Mouse (Mus musculus) erythroblast, embryonic 14.5 days (primary cell): ENCODE measurements around the gene Dgkz. TPM values are rescaled to one million over a fixed set of nuclear protein-coding genes. Genes with fewer than 3 reads are reported as not detected.

Experiments used
- H3K27me3 ChIP-seq: 2 replicates; pipeline ENCODE4 v1.6.1; 2012; ENCODE audit warnings: inconsistent platforms; ENCODE audit not compliant: control insufficient read depth
- H3K36me3 ChIP-seq: 2 replicates; pipeline ENCODE4 v1.6.1; 2012; ENCODE audit warnings: mild to moderate bottlenecking, inconsistent platforms; ENCODE audit not compliant: control insufficient read depth
- H3K4me1 ChIP-seq: 2 replicates; pipeline ENCODE4 v1.6.1; 2012; ENCODE audit warnings: inconsistent platforms; ENCODE audit not compliant: control insufficient read depth
- H3K4me3 ChIP-seq: replicated peaks from 2 replicates; pipeline ENCODE3; 2012; ENCODE audit warnings: moderate library complexity, mild to moderate bottlenecking, inconsistent platforms
- H3K9me3 ChIP-seq: 2 replicates; pipeline ENCODE4 v1.6.1; 2012; ENCODE audit warnings: low read length, inconsistent platforms, mixed read lengths; ENCODE audit not compliant: control insufficient read depth
- GATA1 ChIP-seq: IDR thresholded peaks from 2 replicates; pipeline ENCODE4 v1.6.1; 2012; ENCODE audit warnings: low read length, inconsistent platforms, mixed read lengths
- TAL1 ChIP-seq: IDR thresholded peaks from 3 replicates; pipeline ENCODE4 v1.6.1; 2012; ENCODE audit warnings: low read length, inconsistent platforms, mixed read lengths
- polyA plus RNA-seq: library from polyadenylated mRNA; stranded (reverse); fragments of >175 nt; gene quantifications from 2 replicates; pipeline ENCODE4 v1.2.3, GENCODE M21; 2012

The Dgkz gene
- polyA plus RNA-seq, 1 experiment: 6.0 TPM

DNA sequence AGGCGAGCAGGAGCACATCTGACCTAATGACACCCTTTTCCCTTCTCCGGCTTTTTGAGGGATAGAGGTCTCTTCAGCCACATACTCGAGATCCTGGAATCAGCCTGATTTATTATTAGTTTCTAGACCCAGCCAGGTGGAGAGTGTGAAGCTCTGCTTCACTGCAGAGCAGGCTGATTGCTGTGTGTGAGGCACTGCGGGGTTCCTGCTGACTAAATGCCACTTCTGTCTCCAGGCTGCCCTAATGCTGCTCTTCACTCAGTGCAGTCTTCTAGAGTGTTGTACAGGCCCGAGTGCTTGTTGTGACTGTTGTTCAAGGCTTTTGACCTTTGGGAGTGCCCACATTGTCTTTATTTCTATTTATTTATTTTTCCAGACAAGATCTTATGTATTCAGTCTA is 73.3 kb downstream of the Dgkz start:
- Histone ChIP-seq H3K4me3 (no peak overlapping the region), H3K36me3 (peaks cover 41% of the 10 kb centered on the region), H3K4me1 (peaks cover 7% of the 10 kb centered on the region), H3K27me3 (no peaks in the 10 kb centered on the region), H3K9me3 (no peaks in the 10 kb centered on the region)
- no peak for TF ChIP-seq GATA1
- TF ChIP-seq TAL1: no peak

DNA sequence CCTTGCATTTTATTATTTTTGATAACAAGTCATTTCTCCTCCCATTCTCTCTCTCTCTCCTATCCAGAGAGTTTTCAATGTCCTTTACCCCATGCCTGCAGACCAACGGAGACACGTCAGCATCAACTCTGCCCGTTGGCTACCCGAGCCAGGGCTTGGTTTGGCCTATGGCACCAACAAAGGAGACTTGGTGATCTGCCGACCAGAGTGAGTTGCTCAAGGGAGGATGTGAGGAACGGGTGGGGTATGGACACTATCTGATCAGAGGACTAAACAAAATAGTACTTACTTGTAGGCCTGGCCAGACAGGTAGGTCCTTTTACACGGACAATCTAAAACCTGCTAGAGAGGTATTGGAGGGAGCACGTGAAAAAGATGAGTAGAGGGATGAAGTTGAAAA is 75.2 kb downstream of the Dgkz start:
- H3K36me3 ChIP-seq: peaks cover 31% of the 10 kb centered on the region
- H3K27me3 ChIP-seq: no peaks in the 10 kb centered on the region
- H3K4me3 ChIP-seq: no peak overlapping the region
- TF ChIP-seq TAL1 (no peak), GATA1 (no peak)
- no peaks in the 10 kb centered on the region for H3K9me3 ChIP-seq
- peaks cover 6% of the 10 kb centered on the region; the same call in 1 of the 2 replicates for H3K4me1 ChIP-seq

- H3K4me3 ChIP-seq: no peak overlapping the region
- H3K9me3 ChIP-seq: no peaks in the 10 kb centered on the region
- H3K4me1 ChIP-seq: no peaks in the 10 kb centered on the region
- TF ChIP-seq TAL1 (no peak), GATA1 (no peak)
- peaks cover 26% of the 10 kb centered on the region for H3K36me3 ChIP-seq
- H3K27me3 ChIP-seq: no peaks in the 10 kb centered on the region
These were observed 76.5 kb downstream of the Dgkz start for GRCm38 (mm10) chr2:91899141-91899540.

DNA sequence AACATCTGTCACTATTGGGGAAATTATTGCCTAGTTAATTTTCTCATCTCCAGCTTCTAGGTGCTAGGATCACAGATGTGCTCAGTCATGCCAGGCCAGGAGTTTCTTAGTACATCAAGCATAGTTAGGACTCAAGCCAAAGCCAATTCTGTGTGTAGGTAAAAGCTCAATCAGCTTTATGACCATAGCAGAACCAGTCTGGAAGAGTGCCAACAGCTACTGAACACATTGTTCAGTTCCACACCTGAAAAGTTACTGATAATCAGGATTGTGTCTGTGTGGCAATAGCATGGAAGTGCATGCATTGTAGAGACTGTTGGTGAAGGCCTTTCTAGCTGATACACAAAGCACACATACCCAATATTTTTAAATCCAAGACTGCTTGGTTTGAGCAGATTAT is 77.7 kb downstream of the Dgkz start:
- H3K27me3 ChIP-seq: no peaks in the 10 kb centered on the region
- H3K9me3 ChIP-seq: no peaks in the 10 kb centered on the region
- H3K4me3 ChIP-seq: no peak overlapping the region
- H3K36me3 ChIP-seq: peaks cover 26% of the 10 kb centered on the region
- TF ChIP-seq GATA1 (no peak), TAL1 (no peak)
- H3K4me1 ChIP-seq: no peaks in the 10 kb centered on the region

DNA sequence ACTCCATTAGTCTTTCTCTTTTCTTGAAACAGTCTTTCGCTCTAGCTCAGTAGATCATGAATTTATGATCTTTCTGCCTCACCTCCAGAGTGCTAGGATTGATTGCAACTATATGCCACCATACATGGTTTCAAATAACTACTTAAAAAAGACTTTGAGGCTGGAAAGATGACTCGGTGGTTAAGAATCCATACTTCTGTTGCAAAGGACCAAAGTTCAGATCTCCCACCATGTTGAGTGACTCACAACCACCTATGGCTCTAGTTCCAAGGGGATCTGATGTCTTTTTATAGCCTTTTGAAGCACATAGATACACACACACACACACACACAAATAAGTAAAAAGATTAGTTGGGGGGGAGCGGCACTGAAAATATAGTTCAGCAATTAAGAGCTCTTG is 80.3 kb downstream of the Dgkz start:
- no peak for TF ChIP-seq TAL1

DNA sequence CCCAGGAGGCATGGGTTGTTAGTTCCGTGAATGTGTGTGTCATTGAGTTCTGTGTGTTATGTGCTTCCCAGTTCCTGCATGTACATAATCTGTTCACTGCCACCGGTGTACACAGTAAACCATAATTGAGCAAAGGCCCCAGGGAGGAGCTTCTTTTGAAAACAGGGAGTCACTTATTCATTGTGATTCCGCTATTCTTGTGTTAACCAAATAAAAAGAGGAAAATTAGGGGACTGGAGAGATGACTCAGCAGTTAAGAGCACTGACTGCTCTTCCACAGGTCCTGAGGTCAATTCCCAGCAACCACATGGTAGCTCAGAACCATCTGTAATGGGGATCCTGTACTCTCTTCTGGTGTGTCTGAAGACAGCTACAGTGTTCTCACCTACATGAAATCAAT is 80.9 kb downstream of the Dgkz start:
- no peaks in the 10 kb centered on the region for H3K27me3 ChIP-seq
- H3K9me3 ChIP-seq: no peaks in the 10 kb centered on the region
- H3K36me3 ChIP-seq: peaks cover 15% of the 10 kb centered on the region
- no peak for TF ChIP-seq TAL1
- no peak for TF ChIP-seq GATA1
- H3K4me3 ChIP-seq: no peak overlapping the region
- no peaks in the 10 kb centered on the region for H3K4me1 ChIP-seq

More for the DNA sequence above, 80.3 kb downstream of the Dgkz start:
- H3K4me3 ChIP-seq: no peak overlapping the region
- H3K4me1 ChIP-seq: no peaks in the 10 kb centered on the region
- H3K9me3 ChIP-seq: no peaks in the 10 kb centered on the region
- H3K27me3 ChIP-seq: no peaks in the 10 kb centered on the region
- H3K36me3 ChIP-seq: peaks cover 19% of the 10 kb centered on the region

- Histone ChIP-seq H3K4me1 (no peaks in the 10 kb centered on the region), H3K4me3 (no peak overlapping the region), H3K27me3 (no peaks in the 10 kb centered on the region), H3K36me3 (peaks cover 21% of the 10 kb centered on the region), H3K9me3 (no peaks in the 10 kb centered on the region)
- TF ChIP-seq TAL1: no peak
- TF ChIP-seq GATA1: no peak
These were observed 91.0 kb downstream of the Dgkz start for GRCm38 (mm10) chr2:91884616-91885015.

DNA sequence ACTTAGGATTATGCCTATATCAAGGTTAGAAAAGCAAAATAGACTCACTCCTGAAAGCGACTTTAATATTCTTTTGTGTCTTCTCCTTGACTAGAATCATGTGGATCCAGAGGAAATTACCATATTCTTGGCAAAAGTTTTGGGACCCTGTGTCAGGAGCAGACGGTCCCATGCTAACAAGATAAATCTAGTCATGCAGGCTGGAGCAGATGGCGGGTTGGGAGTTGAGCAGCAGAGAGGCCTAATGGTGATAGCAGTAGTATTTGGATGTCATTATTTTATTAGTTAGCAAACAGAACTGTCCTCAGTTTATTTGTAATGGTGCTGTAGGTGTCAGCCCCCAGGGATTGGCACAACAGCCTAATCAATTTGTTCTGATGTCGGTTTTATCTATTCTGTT is 91.7 kb downstream of the Dgkz start:
- H3K4me1 ChIP-seq: peaks cover 2% of the 10 kb centered on the region
- no peaks in the 10 kb centered on the region for H3K27me3 ChIP-seq
- no peak overlapping the region for H3K4me3 ChIP-seq
- peaks cover 18% of the 10 kb centered on the region for H3K36me3 ChIP-seq
- H3K9me3 ChIP-seq: no peaks in the 10 kb centered on the region
- TF ChIP-seq TAL1 (no peak), GATA1 (no peak)

Other genes starting within 250 kb of the Dgkz start
- gene Ambra1, start 245.7 kb downstream of the Dgkz start, polyA plus RNA-seq: 1.8 and 2.0 TPM in 2 replicates
- 0.03 TPM in 1 of 2 replicates, not detected in the other for gene Chrm4, start 48.6 kb downstream of the Dgkz start, polyA plus RNA-seq
- gene Mdk, start 43.6 kb downstream of the Dgkz start, polyA plus RNA-seq: 1.1 and 1.8 TPM in 2 replicates
- gene Gm9821, start 30.2 kb downstream of the Dgkz start, polyA plus RNA-seq: not detected in 2 replicates
- 0.03 and 0.06 TPM in 2 replicates for gene Creb3l1, start 48.6 kb upstream of the Dgkz start, polyA plus RNA-seq
- gene Phf21a, start 117.3 kb upstream of the Dgkz start, polyA plus RNA-seq: 0.10 and 0.15 TPM in 2 replicates